Mouse (Mus musculus) C2C12 (cell line): ENCODE measurements around the gene Fam19a3.

Experiments used
- CEBPB ChIP-seq: IDR thresholded peaks from one replicate; pipeline ENCODE4 v1.6.1; 2011; ENCODE audit warnings: low read depth, mild to moderate bottlenecking, control low read depth, moderate library complexity
- CTCF ChIP-seq: IDR thresholded peaks from one replicate; pipeline ENCODE4 v1.5.1; 2011; ENCODE audit not compliant: control insufficient read depth, insufficient read depth, insufficient read length
- MAX ChIP-seq: IDR thresholded peaks from one replicate; pipeline ENCODE4 v1.6.1; 2011; ENCODE audit warnings: mild to moderate bottlenecking, control low read depth
- MYOG ChIP-seq: IDR thresholded peaks from one replicate; pipeline ENCODE4 v1.6.1; 2011; ENCODE audit not compliant: control insufficient read depth, insufficient read length; ENCODE audit errors: extremely low read depth
- USF1 ChIP-seq: IDR thresholded peaks from one replicate; pipeline ENCODE4 v1.6.1; 2011; ENCODE audit warnings: low read depth, mild to moderate bottlenecking, control low read depth, moderate library complexity

- TF ChIP-seq CTCF (no peak), MAX (no peak), USF1 (no peak), CEBPB (no peak), MYOG (no peak)
These were observed 13.4 kb upstream of the Fam19a3 start for GRCm38 (mm10) chr3:104794953-104795470.
